Mouse (Mus musculus) lung, postnatal 0 days (tissue): ENCODE measurements at regions not wholly inside any gene's neighbourhood (a gene's known extent, or its start where the extent isn't known, plus 50 kb on each side); places are given as distances from the start of the nearest gene placed in this dataset.
A peak's percentile ranks its signal among the peaks of the same experiment; 100 is the strongest.

Experiments used
- ATAC-seq: fragments of 200-750 bp; cut with Nextera tagmentation; 2 replicates; pipeline ENCODE4 v1.8.0; 2017; ENCODE audit warnings: moderate library complexity
- DNase-seq: peaks from one replicate; pipeline ENCODE4 v3.0.0-alpha.2; 2016; ENCODE audit warnings: low spot score
- H3K27ac ChIP-seq: fragments of 300-500 bp; sonication (generic); 2 replicates; pipeline ENCODE4 v1.5.1; 2014; ENCODE audit warnings: antibody characterized with exemption, mild to moderate bottlenecking, low read length, mixed read lengths
- H3K27me3 ChIP-seq: fragments of 300-500 bp; sonication (generic); replicated peaks from 2 replicates; pipeline ENCODE4 v1.6.1; 2014; ENCODE audit warnings: low read length, mixed read lengths; ENCODE audit not compliant: insufficient read depth
- H3K36me3 ChIP-seq: fragments of 300-500 bp; sonication (generic); 2 replicates; pipeline ENCODE4 v1.6.1; 2014; ENCODE audit warnings: low read length, mixed read lengths; ENCODE audit not compliant: insufficient read depth
- H3K4me1 ChIP-seq: fragments of 300-500 bp; sonication (generic); 2 replicates; pipeline ENCODE4 v1.6.1; 2014; ENCODE audit warnings: antibody characterized with exemption, low read depth, low read length, mixed read lengths; ENCODE audit not compliant: insufficient read depth
- H3K4me2 ChIP-seq: fragments of 300-500 bp; sonication (generic); replicated peaks from 2 replicates; pipeline ENCODE4 v1.6.1; 2014; ENCODE audit warnings: low read depth, mild to moderate bottlenecking, low read length, moderate library complexity, mixed read lengths
- H3K4me3 ChIP-seq: fragments of 300-500 bp; sonication (generic); 2 replicates; pipeline ENCODE4 v1.5.1; 2014; ENCODE audit warnings: low read depth, low read length
- H3K9ac ChIP-seq: fragments of 300-500 bp; sonication (generic); replicated peaks from 2 replicates; pipeline ENCODE4 v1.6.1; 2014; ENCODE audit warnings: low read depth, mild to moderate bottlenecking
- H3K9me3 ChIP-seq: fragments of 300-500 bp; sonication (generic); 2 replicates; pipeline ENCODE4 v1.6.1; 2016; ENCODE audit warnings: low read length, mixed read lengths
- CTCF ChIP-seq: IDR thresholded peaks from 2 replicates; pipeline ENCODE4 v1.5.1; 2016; ENCODE audit warnings: antibody characterized with exemption, mild to moderate bottlenecking
- EP300 ChIP-seq: IDR thresholded peaks from 2 replicates; pipeline ENCODE4 v1.6.1; 2016; ENCODE audit warnings: antibody characterized with exemption, mild to moderate bottlenecking, control low read depth
- WGBS: fragments of 180-500 bp; shearing (Covaris S2); extraction: QIAGEN DNeasy Blood & Tissue Kit; methylation state at CpG from one replicate; pipeline ENCODE4 v1.1.7; 2014; 5-methylcytosine and 5-hydroxymethylcytosine counted together

GRCm38 (mm10) chr6:35804041-35804440, 264.4 kb upstream of the Mtpn start:
- H3K9ac ChIP-seq, result no peak overlapping the region
- H3K27me3 ChIP-seq, result no peaks in the 10 kb centered on the region
- H3K4me3 ChIP-seq, result no peak overlapping the region
- 76% methylated on average over 3 of the region's 3 CpGs for WGBS
- no peaks in the 10 kb centered on the region for H3K9me3 ChIP-seq
- ATAC-seq (no peak), DNase-seq (no peak)
- H3K27ac ChIP-seq, result no peak overlapping the region
- no peaks in the 10 kb centered on the region for H3K4me1 ChIP-seq
- TF ChIP-seq EP300, result no peak
- H3K4me2 ChIP-seq, result no peak overlapping the region
- no peaks in the 10 kb centered on the region for H3K36me3 ChIP-seq

GRCm38 (mm10) chr6:35779706-35780105, 240.0 kb upstream of the Mtpn start:
- ATAC-seq (no peak), DNase-seq (no peak)
- Histone ChIP-seq H3K4me3 (no peak overlapping the region), H3K36me3 (no peaks in the 10 kb centered on the region), H3K4me1 (no peaks in the 10 kb centered on the region), H3K9me3 (no peaks in the 10 kb centered on the region), H3K4me2 (no peak overlapping the region), H3K9ac (no peak overlapping the region), H3K27ac (no peak overlapping the region), H3K27me3 (no peaks in the 10 kb centered on the region)
- WGBS, result 96% methylated on average over 1 of the region's 1 CpGs
- no peak for TF ChIP-seq EP300
- TF ChIP-seq CTCF, result peak; percentile 18; the same call in 1 of the 2 replicates

- H3K9me3 ChIP-seq, result no peaks in the 10 kb centered on the region
- 55% methylated on average over 3 of the region's 3 CpGs for WGBS
- no peaks in the 10 kb centered on the region for H3K4me1 ChIP-seq
- no peak overlapping the region for H3K4me3 ChIP-seq
- no peak overlapping the region for H3K9ac ChIP-seq
- no peak overlapping the region for H3K4me2 ChIP-seq
- no peaks in the 10 kb centered on the region for H3K36me3 ChIP-seq
- H3K27ac ChIP-seq, result no peak overlapping the region
- no peaks in the 10 kb centered on the region for H3K27me3 ChIP-seq
- TF ChIP-seq EP300, result no peak
- DNase-seq, result no peak
- ATAC-seq, result no peak
These were observed 231.2 kb upstream of the Mtpn start for GRCm38 (mm10) chr6:35770907-35771306.

- no peak overlapping the region for H3K4me3 ChIP-seq
- H3K9ac ChIP-seq, result no peak overlapping the region
- no peaks in the 10 kb centered on the region for H3K27me3 ChIP-seq
- no peak overlapping the region for H3K4me2 ChIP-seq
- H3K4me1 ChIP-seq, result no peaks in the 10 kb centered on the region
- no peak for ATAC-seq
- TF ChIP-seq CTCF, result no peak
- no peak for TF ChIP-seq EP300
- 80% methylated on average over 3 of the region's 3 CpGs for WGBS
- H3K36me3 ChIP-seq, result no peaks in the 10 kb centered on the region
- no peaks in the 10 kb centered on the region for H3K9me3 ChIP-seq
- no peak for DNase-seq
- H3K27ac ChIP-seq, result no peak overlapping the region
These were observed 220.0 kb upstream of the Mtpn start for GRCm38 (mm10) chr6:35759606-35760246.

GRCm38 (mm10) chr6:35746034-35746433, 206.3 kb upstream of the Mtpn start:
- Histone ChIP-seq H3K4me1 (no peaks in the 10 kb centered on the region), H3K9ac (no peak overlapping the region), H3K4me3 (no peak overlapping the region), H3K36me3 (no peaks in the 10 kb centered on the region), H3K4me2 (no peak overlapping the region), H3K27me3 (no peaks in the 10 kb centered on the region), H3K9me3 (no peaks in the 10 kb centered on the region), H3K27ac (no peak overlapping the region)
- ATAC-seq, result no peak
- TF ChIP-seq EP300 (no peak), CTCF (no peak)
- 23% methylated on average over 1 of the region's 1 CpGs for WGBS
- no peak for DNase-seq

- no peak for ATAC-seq
- Histone ChIP-seq H3K4me3 (no peak overlapping the region), H3K4me2 (no peak overlapping the region), H3K27me3 (no peaks in the 10 kb centered on the region), H3K9me3 (no peaks in the 10 kb centered on the region), H3K36me3 (no peaks in the 10 kb centered on the region), H3K4me1 (no peaks in the 10 kb centered on the region), H3K27ac (no peak overlapping the region), H3K9ac (no peak overlapping the region)
- no peak for DNase-seq
- no peak for TF ChIP-seq EP300
- TF ChIP-seq CTCF, result no peak
- WGBS, result 79% methylated on average over 3 of the region's 3 CpGs
These were observed 165.9 kb upstream of the Mtpn start for GRCm38 (mm10) chr6:35705587-35705986.

- Histone ChIP-seq H3K36me3 (no peaks in the 10 kb centered on the region), H3K27ac (no peak overlapping the region), H3K9ac (no peak overlapping the region), H3K27me3 (no peaks in the 10 kb centered on the region), H3K9me3 (no peaks in the 10 kb centered on the region), H3K4me3 (no peak overlapping the region), H3K4me1 (no peaks in the 10 kb centered on the region), H3K4me2 (no peak overlapping the region)
- no peak for DNase-seq
- WGBS, result 79% methylated on average over 2 of the region's 2 CpGs
- no peak for ATAC-seq
- TF ChIP-seq CTCF (no peak), EP300 (no peak)
These were observed 127.4 kb upstream of the Mtpn start for GRCm38 (mm10) chr6:35667062-35667461.
